Mouse (Mus musculus) stomach, embryonic 16.5 days (tissue): ENCODE results near the gene Scg3. TPM values are rescaled to one million over a fixed set of nuclear protein-coding genes. Genes with fewer than 3 reads are reported as not detected.

Source experiments
- ATAC-seq: fragments of 200-750 bp; cut with Nextera tagmentation; 2 replicates; pipeline ENCODE4 v1.8.0; 2017; ENCODE audit warnings: moderate number of reproducible peaks, moderate TSS enrichment; ENCODE audit not compliant: insufficient read depth, low FRiP score
- H3K27ac ChIP-seq: fragments of 300-500 bp; sonication (generic); 2 replicates; pipeline ENCODE4 v1.5.1; 2014; ENCODE audit warnings: low read length
- H3K27me3 ChIP-seq: fragments of 300-500 bp; sonication (generic); 2 replicates; pipeline ENCODE4 v1.6.1; 2014; ENCODE audit warnings: low read length, control low read depth, mixed read lengths; ENCODE audit not compliant: control insufficient read depth, insufficient read depth
- H3K36me3 ChIP-seq: fragments of 300-500 bp; sonication (generic); 2 replicates; pipeline ENCODE4 v1.6.1; 2014; ENCODE audit warnings: low read length; ENCODE audit not compliant: control insufficient read depth, insufficient read depth
- H3K4me1 ChIP-seq: fragments of 300-500 bp; sonication (generic); 2 replicates; pipeline ENCODE4 v1.6.1; 2014; ENCODE audit warnings: low read length, control low read depth, mixed read lengths; ENCODE audit not compliant: control insufficient read depth, insufficient read depth
- H3K4me2 ChIP-seq: fragments of 300-500 bp; sonication (generic); 2 replicates; pipeline ENCODE4 v1.6.1; 2014; ENCODE audit warnings: low read depth, low read length, mixed read lengths
- H3K4me3 ChIP-seq: fragments of 300-500 bp; sonication (generic); replicated peaks from 2 replicates; pipeline ENCODE4 v1.5.1; 2014; ENCODE audit warnings: mild to moderate bottlenecking, low read length
- H3K9ac ChIP-seq: fragments of 300-500 bp; sonication (generic); 2 replicates; pipeline ENCODE4 v1.6.1; 2014; ENCODE audit warnings: low read length
- H3K9me3 ChIP-seq: fragments of 300-500 bp; sonication (generic); replicated peaks from 2 replicates; pipeline ENCODE4 v1.6.1; 2016; ENCODE audit warnings: low read length, control low read depth; ENCODE audit not compliant: control insufficient read depth
- WGBS: fragments of 180-500 bp; shearing (Covaris S2); extraction: QIAGEN DNeasy Blood & Tissue Kit; methylation state at CpG from one replicate; pipeline ENCODE4 v1.1.7; 2014; 5-methylcytosine and 5-hydroxymethylcytosine counted together
- polyA plus RNA-seq: library from polyadenylated mRNA; unstranded; fragments of >200 nt; fragmentation: Nextera tagmentation; extraction: Ambion mirVana; gene quantifications from 2 replicates; pipeline ENCODE4 v1.2.1, GENCODE M21; 2015

The Scg3 gene
- polyA plus RNA-seq, 1 experiment from 2014 or later = 8.2 TPM

DNA sequence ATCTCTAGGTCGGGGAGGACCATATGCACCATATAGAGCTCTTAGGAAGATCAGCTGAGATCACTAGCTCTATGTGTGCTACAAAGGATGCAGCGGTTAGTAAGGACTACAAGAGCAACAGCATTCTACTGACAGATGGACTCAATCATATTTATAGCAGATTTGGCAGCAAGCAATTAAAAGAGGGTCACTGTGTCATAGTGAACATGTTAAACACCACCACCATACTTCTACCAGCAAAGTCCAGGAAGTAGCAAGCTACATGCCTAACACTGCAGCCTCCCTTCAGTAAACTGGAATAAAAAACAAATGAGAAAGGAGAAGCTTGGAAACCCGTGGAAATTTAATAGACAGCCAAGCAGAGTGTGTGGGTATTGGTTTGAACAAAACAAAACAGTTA is 67.3 kb downstream of the Scg3 start:
- no peaks in the 10 kb centered on the region for H3K36me3 ChIP-seq
- H3K4me2 ChIP-seq = no peak overlapping the region
- H3K9me3 ChIP-seq = no peaks in the 10 kb centered on the region
- ATAC-seq = no peak
- H3K4me1 ChIP-seq = no peaks in the 10 kb centered on the region
- no peak overlapping the region for H3K27ac ChIP-seq
- no peak overlapping the region for H3K4me3 ChIP-seq
- 59% methylated on average over 3 of the region's 3 CpGs for WGBS
- H3K27me3 ChIP-seq = no peaks in the 10 kb centered on the region
- no peak overlapping the region for H3K9ac ChIP-seq

- Histone ChIP-seq H3K4me3 (peak within 1 kb of the TSS; percentile 72), H3K4me1 (peaks cover 3% of the 10 kb centered on the region; the same call in 1 of the 2 replicates), H3K36me3 (no peaks in the 10 kb centered on the region), H3K9ac (peak within 1 kb of the TSS; percentile 66), H3K27ac (0 out of 2 replicates have a peak within 1 kb of the TSS, but pooled peaks have one; percentile 14), H3K9me3 (no peaks in the 10 kb centered on the region), H3K27me3 (peaks cover 4% of the 10 kb centered on the region; the same call in 1 of the 2 replicates), H3K4me2 (peak within 1 kb of the TSS; percentile 85)
- peak; percentile 87 for ATAC-seq
- WGBS = under 1% methylated on average over 74 of the region's 74 CpGs
These were observed 73.0 kb downstream of the Scg3 start, which contains the start of gene Tmod2 for GRCm38 (mm10) chr9:75610571-75611493. Tmod2 (minus strand) TSS chr9:75611325.

GRCm38 (mm10) chr9:75609965-75610364 is 73.9 kb downstream of the Scg3 start:
- Histone ChIP-seq H3K36me3 (no peaks in the 10 kb centered on the region), H3K4me1 (peaks cover 3% of the 10 kb centered on the region; the same call in 1 of the 2 replicates), H3K4me2 (peak overlapping the region; percentile 85), H3K4me3 (peak overlapping the region; percentile 72), H3K27ac (no peak overlapping the region), H3K9ac (no peak overlapping the region), H3K27me3 (peaks cover 4% of the 10 kb centered on the region; the same call in 1 of the 2 replicates), H3K9me3 (no peaks in the 10 kb centered on the region)
- ATAC-seq = no peak
- 26% methylated on average over 16 of the region's 16 CpGs for WGBS

- Histone ChIP-seq H3K9me3 (no peaks in the 10 kb centered on the region), H3K27ac (no peak overlapping the region), H3K9ac (no peak overlapping the region), H3K4me3 (no peak overlapping the region), H3K27me3 (peaks cover 4% of the 10 kb centered on the region; the same call in 1 of the 2 replicates), H3K4me2 (no peak overlapping the region), H3K36me3 (no peaks in the 10 kb centered on the region), H3K4me1 (peaks cover 3% of the 10 kb centered on the region; the same call in 1 of the 2 replicates)
- ATAC-seq = no peak
- WGBS = 47% methylated on average over 1 of the region's 1 CpGs
These were observed 74.4 kb downstream of the Scg3 start for GRCm38 (mm10) chr9:75609505-75609904.

- no peaks in the 10 kb centered on the region for H3K9me3 ChIP-seq
- no peak for ATAC-seq
These were observed 76.4 kb downstream of the Scg3 start for GRCm38 (mm10) chr9:75607496-75607895.

GRCm38 (mm10) chr9:75601510-75601909 is 82.3 kb downstream of the Scg3 start:
- whole genome bisulfite sequencing = 22% methylated on average over 12 of the region's 12 CpGs
- Histone ChIP-seq H3K9me3 (no peaks in the 10 kb centered on the region), H3K27ac (no peak overlapping the region), H3K27me3 (no peaks in the 10 kb centered on the region), H3K36me3 (no peaks in the 10 kb centered on the region), H3K4me2 (peak overlapping the region; percentile 31), H3K9ac (no peak overlapping the region), H3K4me3 (no peak overlapping the region), H3K4me1 (no peaks in the 10 kb centered on the region; the same call in 1 of the 2 replicates)
- no peak for ATAC-seq

More at GRCm38 (mm10) chr9:75607496-75607895, 76.4 kb downstream of the Scg3 start:
- Histone ChIP-seq H3K4me1 (peaks cover 3% of the 10 kb centered on the region; the same call in 1 of the 2 replicates), H3K9ac (no peak overlapping the region), H3K36me3 (no peaks in the 10 kb centered on the region), H3K27me3 (peaks cover 4% of the 10 kb centered on the region; the same call in 1 of the 2 replicates), H3K4me3 (no peak overlapping the region), H3K27ac (no peak overlapping the region), H3K4me2 (no peak overlapping the region)
- 91% methylated on average over 4 of the region's 4 CpGs for WGBS

- no peak overlapping the region for H3K4me3 ChIP-seq
- 60% methylated on average over 7 of the region's 7 CpGs for WGBS
- H3K9me3 ChIP-seq = no peaks in the 10 kb centered on the region
- H3K4me2 ChIP-seq = no peak overlapping the region
- ATAC-seq = peak; percentile 31; the same call in 1 of the 2 replicates
- no peak overlapping the region for H3K9ac ChIP-seq
- H3K4me1 ChIP-seq = no peaks in the 10 kb centered on the region; the same call in 1 of the 2 replicates
- no peak overlapping the region for H3K27ac ChIP-seq
- H3K27me3 ChIP-seq = no peaks in the 10 kb centered on the region
- H3K36me3 ChIP-seq = no peaks in the 10 kb centered on the region
These were observed 83.5 kb downstream of the Scg3 start for GRCm38 (mm10) chr9:75600166-75600934.

- 37% methylated on average over 5 of the region's 5 CpGs for WGBS
- H3K9ac ChIP-seq = no peak overlapping the region
- no peaks in the 10 kb centered on the region for H3K27me3 ChIP-seq
- no peaks in the 10 kb centered on the region for H3K9me3 ChIP-seq
- ATAC-seq = peak; percentile 63; the same call in 1 of the 2 replicates
- H3K4me2 ChIP-seq = no peak overlapping the region
- H3K4me3 ChIP-seq = no peak overlapping the region
- H3K36me3 ChIP-seq = no peaks in the 10 kb centered on the region
- no peaks in the 10 kb centered on the region; the same call in 1 of the 2 replicates for H3K4me1 ChIP-seq
- peak overlapping the region; percentile 14; the same call in 1 of the 2 replicates for H3K27ac ChIP-seq
These were observed 84.5 kb downstream of the Scg3 start for GRCm38 (mm10) chr9:75599191-75599841.
